Mouse (Mus musculus): Measurements from ENCODE around the gene Ercc6l2.

Gene Ercc6l2

DNA sequence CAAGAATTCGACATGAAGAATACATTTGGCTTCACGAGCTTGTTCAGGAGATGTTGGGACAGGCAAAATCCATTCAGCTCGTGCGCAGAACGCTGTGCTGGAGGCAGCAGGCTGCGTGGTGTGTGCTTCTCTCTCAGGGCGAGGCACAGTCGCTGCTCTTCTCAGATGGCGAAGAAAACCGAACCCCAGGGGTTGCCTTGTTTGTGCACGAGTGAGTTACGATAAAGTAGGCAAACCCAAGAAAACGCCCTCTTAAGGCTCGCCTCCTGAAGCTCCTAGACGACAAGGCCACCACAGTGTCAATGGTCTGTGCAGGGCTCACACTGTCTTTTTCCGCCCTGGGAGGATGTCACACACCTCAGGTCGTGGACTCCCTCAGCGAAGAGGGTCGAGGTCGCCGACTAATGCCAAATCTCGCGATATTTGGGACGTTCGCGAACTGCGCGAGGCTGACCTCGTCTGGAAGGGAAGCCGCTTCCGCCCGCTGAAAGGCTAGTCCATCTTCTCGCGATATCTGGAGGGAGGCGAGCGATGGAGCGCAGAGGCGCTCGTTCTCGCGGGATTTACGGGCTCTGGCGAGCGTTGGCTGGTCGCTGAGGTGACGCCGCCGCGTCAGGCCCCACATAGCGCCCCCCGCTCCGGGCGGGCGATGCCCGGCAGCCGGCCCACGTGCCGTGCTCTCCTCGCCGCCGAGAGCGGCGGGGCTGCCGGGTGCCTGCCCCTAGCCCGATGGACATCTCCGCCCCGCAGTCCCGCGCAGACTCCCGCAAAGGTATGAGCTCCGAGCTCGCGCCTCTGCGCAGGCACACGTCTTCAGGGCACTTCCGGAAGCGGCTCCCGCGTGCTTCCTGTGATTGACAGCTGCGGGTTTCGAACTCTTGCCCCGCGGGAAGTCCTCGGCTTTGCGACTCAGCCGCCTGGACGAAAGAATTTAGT, at the start of gene Ercc6l2:
Gene Ercc6l2 (plus strand): TSS at position 495 of the 936 bp plus-strand sequence.
- DNase-seq, result peak; percentile 99

DNA sequence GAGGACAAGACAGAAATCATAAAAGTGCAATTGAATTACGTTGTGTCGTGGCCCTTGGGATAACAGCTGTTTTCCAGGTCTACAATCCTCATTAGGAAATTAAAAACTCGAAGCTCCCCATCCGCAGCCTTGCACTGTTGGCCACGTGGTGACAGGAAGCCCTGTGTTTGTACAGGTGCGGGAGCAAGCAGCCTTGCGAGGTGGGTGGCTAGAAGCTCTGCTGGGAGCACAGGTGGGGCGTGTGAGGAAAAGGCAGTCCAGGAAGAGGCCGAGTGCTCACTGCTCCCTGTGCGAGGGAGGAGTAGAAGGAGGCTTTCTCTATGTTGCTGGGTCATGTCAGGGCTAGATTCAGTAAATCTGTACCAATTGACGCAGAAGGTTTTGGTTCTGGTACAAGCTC, 49.0 kb upstream of the Ercc6l2 start:
- DNase-seq, result no peak

DNA sequence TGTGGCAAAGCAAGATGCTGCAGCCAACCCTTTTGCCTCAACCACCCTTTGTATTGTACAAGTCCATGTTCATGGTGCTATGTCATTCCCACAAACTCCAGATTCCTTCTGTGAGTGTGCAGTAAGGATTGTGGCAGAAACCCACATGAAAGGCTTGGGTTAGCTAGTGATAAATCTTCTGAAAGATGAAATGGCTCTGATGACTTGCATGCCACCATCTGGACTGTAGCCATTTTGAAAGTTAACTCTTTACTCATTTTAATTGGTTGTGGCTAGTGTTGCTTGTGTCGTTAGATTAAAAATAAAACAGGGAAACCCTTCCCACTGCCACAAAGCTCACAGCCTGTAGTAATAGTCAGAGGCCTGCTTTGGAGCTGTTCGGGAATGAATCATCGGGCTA, 44.0 kb upstream of the Ercc6l2 start:
- no peak for DNase-seq

- DNase-seq, result no peak
Observed at GRCm38 (mm10) chr13:63778925-63779324, 36.1 kb upstream of the Ercc6l2 start.

- DNase-seq, result peak; percentile 14
Observed at GRCm38 (mm10) chr13:63779376-63780291, 35.4 kb upstream of the Ercc6l2 start.

DNA sequence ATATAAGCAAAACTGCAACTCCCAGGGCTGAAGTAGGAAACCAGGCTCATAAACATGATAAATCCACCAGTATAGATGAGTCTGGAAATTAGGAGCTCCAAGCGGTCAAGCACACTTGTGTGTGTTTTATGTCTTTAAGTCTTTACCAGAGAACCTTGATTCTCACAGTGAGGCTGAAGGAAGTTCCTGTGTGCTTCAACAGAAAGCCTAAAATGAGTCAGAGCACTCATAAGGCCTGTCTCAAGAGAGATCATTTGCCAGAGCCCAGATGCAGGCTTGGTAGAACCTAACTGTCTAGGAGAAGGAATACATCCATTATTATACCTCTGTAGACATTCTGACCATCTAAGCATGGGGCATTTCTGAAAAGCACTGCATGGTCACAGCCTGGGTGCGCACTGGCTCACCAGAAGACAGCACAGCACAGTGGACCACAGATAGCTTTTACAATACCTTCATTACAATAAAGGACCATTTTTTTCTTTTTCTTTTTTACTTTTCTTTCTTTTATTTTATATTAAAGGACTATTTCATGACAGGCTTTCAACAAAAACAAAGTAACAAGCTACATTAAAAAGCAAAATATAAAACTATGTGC, 22.7 kb upstream of the Ercc6l2 start:
- no peak for DNase-seq

GRCm38 (mm10) chr13:63793345-63794308, 21.4 kb upstream of the Ercc6l2 start:
- DNase-seq, result no peak

GRCm38 (mm10) chr13:63798677-63799076, 16.4 kb upstream of the Ercc6l2 start:
- no peak for DNase-seq

DNA sequence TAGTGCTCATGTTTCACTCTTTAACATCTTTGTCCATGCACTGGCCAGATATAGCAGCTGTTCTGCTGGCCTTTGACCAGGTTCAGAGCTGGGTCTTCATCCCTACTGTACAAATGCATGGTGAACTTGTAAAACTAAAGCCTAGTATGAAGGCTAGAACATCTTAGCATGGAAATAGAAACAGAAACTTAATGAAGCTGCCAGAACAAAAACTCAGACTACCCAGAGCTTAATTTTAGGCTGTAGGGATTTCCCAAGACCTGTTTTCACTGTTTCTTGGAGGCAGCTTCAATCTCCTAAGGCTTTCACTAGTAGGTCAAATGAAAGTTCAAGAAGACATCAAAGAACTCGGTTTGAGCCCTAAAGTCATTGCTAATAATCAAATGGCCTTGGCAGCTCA, 15.1 kb upstream of the Ercc6l2 start:
- DNase-seq, result no peak

GRCm38 (mm10) chr13:63801289-63801688, 13.8 kb upstream of the Ercc6l2 start:
- DNase-seq, result no peak

DNA sequence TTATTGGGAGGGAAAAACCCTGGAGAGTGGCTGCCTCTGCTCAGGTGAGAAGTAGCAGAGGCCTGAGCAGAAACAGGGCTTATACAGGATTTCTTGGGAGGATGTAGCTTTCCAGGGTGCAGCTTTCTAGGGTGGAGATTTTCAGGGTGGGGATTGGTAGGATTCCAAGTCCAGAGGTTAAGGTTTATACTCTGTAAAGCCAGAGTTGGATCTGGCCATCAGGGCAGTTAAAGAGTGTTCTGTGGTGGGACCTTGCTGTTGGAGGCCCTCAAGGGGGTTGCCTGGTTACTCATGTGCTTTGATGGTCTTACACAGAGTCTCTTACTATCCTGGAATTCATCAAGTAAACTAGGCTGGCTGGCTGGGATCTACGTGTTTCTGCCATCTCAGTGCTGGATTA, 7.8 kb upstream of the Ercc6l2 start:
- DNase-seq, result no peak

DNA sequence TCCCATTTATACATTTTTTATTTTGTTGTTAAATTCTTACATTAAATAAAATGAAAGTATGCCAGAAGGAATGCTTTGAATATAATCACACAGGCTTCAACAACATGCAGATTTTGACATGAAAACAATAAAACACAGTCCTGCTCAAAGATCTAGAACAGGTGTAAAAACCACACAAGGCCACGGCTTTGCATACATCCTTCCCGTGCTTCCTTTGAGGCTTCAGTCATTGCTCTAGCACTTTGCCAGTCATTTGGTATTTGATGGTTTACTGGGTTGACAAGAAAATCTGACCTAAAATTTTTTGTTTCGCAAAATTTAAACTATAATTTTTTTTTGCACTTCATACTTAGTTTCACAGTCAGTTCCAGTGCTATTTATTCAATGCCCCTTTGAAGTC, 7.1 kb upstream of the Ercc6l2 start:
- DNase-seq, result no peak

- DNase-seq, result no peak
Observed at GRCm38 (mm10) chr13:63811477-63811876, 3.6 kb upstream of the Ercc6l2 start.

- DNase-seq, result no peak
Observed at GRCm38 (mm10) chr13:63815931-63816330, 891 bp downstream of the Ercc6l2 start.

GRCm38 (mm10) chr13:63845758-63846157, 30.7 kb downstream of the Ercc6l2 start:
- DNase-seq, result no peak

DNA sequence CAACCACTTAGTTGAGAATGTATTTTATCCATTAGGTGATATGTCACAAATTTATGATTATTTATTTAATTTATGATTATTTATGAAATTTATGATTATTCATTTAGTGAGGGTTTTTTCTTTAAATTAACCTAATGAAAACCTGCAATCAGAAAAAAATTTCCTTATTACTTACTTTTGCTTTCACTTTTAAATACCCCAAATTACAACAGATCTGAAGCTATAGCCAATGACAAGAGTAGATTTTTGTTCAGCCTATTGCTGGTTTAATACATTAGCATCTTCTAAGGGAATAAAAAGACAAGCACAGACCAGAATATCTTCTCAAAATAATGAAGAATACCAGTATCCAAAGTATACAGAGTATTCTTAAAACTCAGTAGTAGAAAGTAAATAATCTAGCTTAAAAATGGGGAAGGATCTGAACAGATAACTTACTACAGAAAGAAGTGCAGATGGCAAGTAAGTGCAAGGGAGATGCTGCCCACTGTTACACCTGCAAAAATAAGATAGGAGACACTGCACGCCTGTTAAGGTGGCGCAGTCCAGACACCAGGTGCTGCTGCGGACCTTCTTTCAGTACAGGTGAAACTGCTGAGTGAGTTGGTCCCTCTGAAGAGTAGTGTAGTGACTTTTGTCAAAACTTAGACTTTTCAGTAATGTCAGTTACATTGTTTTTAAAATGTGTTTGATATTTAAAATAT, 35.4 kb downstream of the Ercc6l2 start:
- DNase-seq, result no peak

DNA sequence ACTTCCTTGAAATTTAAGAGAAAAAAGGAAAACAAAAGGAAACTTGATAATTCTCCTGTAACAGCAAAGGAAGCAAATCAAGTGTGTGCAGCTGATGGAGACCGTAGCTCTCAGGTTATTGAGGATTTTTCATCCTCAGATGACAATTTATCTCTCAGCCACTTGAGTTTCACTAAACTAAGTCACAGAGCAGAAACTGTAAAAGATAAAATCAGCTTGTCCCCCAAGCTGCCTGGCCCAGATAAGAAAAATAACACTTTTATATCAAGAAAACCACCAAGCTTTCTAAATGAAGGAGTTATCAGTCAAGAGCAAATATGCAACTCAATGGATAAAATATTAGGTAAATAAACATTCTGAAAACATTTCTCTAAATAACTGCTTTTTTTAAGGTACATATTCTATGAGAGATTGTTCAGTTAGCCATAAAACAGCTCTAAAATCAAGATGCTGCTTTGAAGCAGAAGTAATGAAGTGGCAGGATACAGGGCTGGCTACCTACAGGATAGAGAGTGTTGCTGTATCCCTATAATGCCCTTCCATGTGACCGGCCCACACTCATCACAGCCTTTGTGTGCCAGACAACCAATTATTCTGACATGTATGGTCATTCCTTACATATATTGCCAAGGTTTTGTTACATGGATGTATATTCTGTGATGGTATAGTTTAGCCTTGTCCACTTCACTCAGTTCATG, 57.7 kb downstream of the Ercc6l2 start:
- no peak for DNase-seq

- no peak for DNase-seq
Observed at GRCm38 (mm10) chr13:63877138-63877537, 62.1 kb downstream of the Ercc6l2 start.

- DNase-seq, result no peak
Observed at GRCm38 (mm10) chr13:63879105-63879863, 64.2 kb downstream of the Ercc6l2 start.

DNA sequence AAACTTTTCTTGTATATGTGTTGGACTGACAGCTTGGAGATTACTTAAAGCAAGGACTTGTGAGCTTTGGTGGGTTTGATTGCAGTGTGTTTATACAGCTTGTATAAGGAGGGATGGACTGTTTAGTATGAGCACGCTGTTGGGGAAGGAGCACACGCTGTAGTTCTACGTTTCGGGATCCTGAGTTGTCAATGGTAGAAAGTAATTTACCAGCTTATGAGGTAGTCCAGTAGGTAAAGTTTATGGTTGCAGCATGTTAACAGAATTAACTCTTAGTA, 64.8 kb downstream of the Ercc6l2 start:
- no peak for DNase-seq

Data from right cerebral cortex, postnatal 25 days (tissue).